Mouse (Mus musculus): ENCODE measurements around the gene Creld2. TPM values are rescaled to one million over a fixed set of nuclear protein-coding genes. Genes with fewer than 3 reads are reported as not detected.

The Creld2 gene
- polyA plus RNA-seq, 2 experiments = 25.4 to 38.6 TPM

- DNase-seq (ENCODE audit: low read depth in 3 of 3, low spot score in 3 of 3) (no peak), ATAC-seq (ENCODE audit: insufficient read depth) (no peak)
- Histone ChIP-seq H3K36me3 (replicated peaks; ENCODE audit: control insufficient read depth, insufficient read depth, low read depth) (no peaks in the 10 kb centered on the region; the same call in 1 of the 2 replicates), H3K9ac (replicated peaks) (no peak overlapping the region), H3K9me3 (ENCODE audit: control insufficient read depth, low read length) (no peaks in the 10 kb centered on the region), H3K27me3 (ENCODE audit: control insufficient read depth, insufficient read depth, low read length) (no peaks in the 10 kb centered on the region), H3K4me2 (ENCODE audit: low read depth) (no peak overlapping the region), H3K4me1 (replicated peaks; ENCODE audit: control insufficient read depth in 2 of 2, insufficient read depth in 2 of 2, low read length in 1 of 2) (peaks cover 7 to 11% of the 10 kb centered on the region in 2 experiments), H3K4me3 (ENCODE audit: insufficient read depth in 1 of 2, low read depth in 2 of 2, low read length in 2 of 2) (no peak overlapping the region), H3K27ac (no peak overlapping the region)
- TF ChIP-seq EP300 (IDR thresholded peaks at IDR 0.05; ENCODE audit: low read depth) (no peak), CTCF (IDR thresholded peaks at IDR 0.05; ENCODE audit: low read depth) (no peak)
- WGBS (ENCODE audit: insufficient replicate concordance) = 65% methylated on average over 8 of the region's 8 CpGs
These were observed 39.9 kb downstream of the Creld2 start for GRCm38 (mm10) chr15:88859206-88859970.

DNA sequence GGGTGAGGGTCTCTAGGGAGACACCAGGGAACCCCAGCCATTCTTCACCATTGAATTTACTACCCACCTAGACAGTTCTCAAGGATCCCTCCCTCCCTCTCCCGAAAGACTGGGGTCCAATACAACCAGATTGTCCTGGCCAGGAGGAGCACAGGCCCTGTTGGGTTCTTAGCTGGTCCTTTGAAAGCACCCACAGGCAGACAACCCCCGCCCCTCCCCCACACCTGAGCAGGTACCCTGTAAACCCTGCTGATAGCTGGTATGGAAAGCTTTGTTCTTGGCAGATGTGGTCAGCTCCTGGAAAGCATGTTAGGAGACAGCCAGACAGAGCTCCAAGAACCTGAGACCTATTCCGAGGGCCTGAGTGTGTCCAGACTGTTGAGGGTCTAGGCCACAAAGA, 41.3 kb downstream of the Creld2 start:
- Histone ChIP-seq H3K9ac (replicated peaks) (no peak overlapping the region), H3K4me2 (ENCODE audit: low read depth) (no peak overlapping the region), H3K4me3 (ENCODE audit: insufficient read depth in 1 of 2, low read depth in 2 of 2, low read length in 2 of 2) (no peak overlapping the region), H3K27me3 (ENCODE audit: control insufficient read depth, insufficient read depth, low read length) (no peaks in the 10 kb centered on the region), H3K4me1 (replicated peaks; ENCODE audit: control insufficient read depth in 2 of 2, insufficient read depth in 2 of 2, low read length in 1 of 2) (peaks cover 7 to 9% of the 10 kb centered on the region in 2 experiments), H3K36me3 (replicated peaks; ENCODE audit: control insufficient read depth, insufficient read depth, low read depth) (peaks cover 8% of the 10 kb centered on the region), H3K27ac (no peak overlapping the region), H3K9me3 (ENCODE audit: control insufficient read depth, low read length) (no peaks in the 10 kb centered on the region)
- DNase-seq (ENCODE audit: low read depth in 3 of 3, low spot score in 3 of 3) (no peak), ATAC-seq (ENCODE audit: insufficient read depth) (no peak)
- WGBS (ENCODE audit: insufficient replicate concordance) = 62% methylated on average over 3 of the region's 3 CpGs
- no peak for TF ChIP-seq EP300 (IDR thresholded peaks at IDR 0.05; ENCODE audit: low read depth)
- TF ChIP-seq CTCF (IDR thresholded peaks at IDR 0.05; ENCODE audit: low read depth) = no peak

- Histone ChIP-seq H3K9me3 (ENCODE audit: control insufficient read depth, low read length) (no peaks in the 10 kb centered on the region), H3K4me2 (ENCODE audit: low read depth) (peak within 1 kb of the TSS; percentile 83), H3K27me3 (ENCODE audit: control insufficient read depth, insufficient read depth, low read length) (no peaks in the 10 kb centered on the region), H3K9ac (replicated peaks) (peak within 1 kb of the TSS; percentile 48), H3K27ac (no peak within 1 kb of the TSS; the same call in 1 of the 2 replicates), H3K36me3 (replicated peaks; ENCODE audit: control insufficient read depth, insufficient read depth, low read depth) (peaks cover 8% of the 10 kb centered on the region), H3K4me1 (replicated peaks; ENCODE audit: control insufficient read depth in 2 of 2, insufficient read depth in 2 of 2, low read length in 1 of 2) (peaks cover 7 to 12% of the 10 kb centered on the region in 2 experiments), H3K4me3 (ENCODE audit: insufficient read depth in 1 of 2, low read depth in 2 of 2, low read length in 2 of 2) (peak within 1 kb of the TSS; percentile 60 to 69)
- TF ChIP-seq CTCF (IDR thresholded peaks at IDR 0.05; ENCODE audit: low read depth) (peak; percentile 11; the same call in 1 of the 2 replicates), EP300 (IDR thresholded peaks at IDR 0.05; ENCODE audit: low read depth) (0 out of 2 replicates have a peak, but pooled peaks have one; percentile 19)
- WGBS (ENCODE audit: insufficient replicate concordance) = under 1% methylated on average over 106 of the region's 107 CpGs
- DNase-seq (ENCODE audit: low read depth in 3 of 3, low spot score in 3 of 3) = peak; percentile 89 to 91 (median 90)
- ATAC-seq (ENCODE audit: insufficient read depth) = peak; percentile 86
These were observed 42.6 kb downstream of the Creld2 start, which contains the start of gene Pim3 for GRCm38 (mm10) chr15:88861772-88862622. Pim3 (plus strand) TSS chr15:88862186.

DNA sequence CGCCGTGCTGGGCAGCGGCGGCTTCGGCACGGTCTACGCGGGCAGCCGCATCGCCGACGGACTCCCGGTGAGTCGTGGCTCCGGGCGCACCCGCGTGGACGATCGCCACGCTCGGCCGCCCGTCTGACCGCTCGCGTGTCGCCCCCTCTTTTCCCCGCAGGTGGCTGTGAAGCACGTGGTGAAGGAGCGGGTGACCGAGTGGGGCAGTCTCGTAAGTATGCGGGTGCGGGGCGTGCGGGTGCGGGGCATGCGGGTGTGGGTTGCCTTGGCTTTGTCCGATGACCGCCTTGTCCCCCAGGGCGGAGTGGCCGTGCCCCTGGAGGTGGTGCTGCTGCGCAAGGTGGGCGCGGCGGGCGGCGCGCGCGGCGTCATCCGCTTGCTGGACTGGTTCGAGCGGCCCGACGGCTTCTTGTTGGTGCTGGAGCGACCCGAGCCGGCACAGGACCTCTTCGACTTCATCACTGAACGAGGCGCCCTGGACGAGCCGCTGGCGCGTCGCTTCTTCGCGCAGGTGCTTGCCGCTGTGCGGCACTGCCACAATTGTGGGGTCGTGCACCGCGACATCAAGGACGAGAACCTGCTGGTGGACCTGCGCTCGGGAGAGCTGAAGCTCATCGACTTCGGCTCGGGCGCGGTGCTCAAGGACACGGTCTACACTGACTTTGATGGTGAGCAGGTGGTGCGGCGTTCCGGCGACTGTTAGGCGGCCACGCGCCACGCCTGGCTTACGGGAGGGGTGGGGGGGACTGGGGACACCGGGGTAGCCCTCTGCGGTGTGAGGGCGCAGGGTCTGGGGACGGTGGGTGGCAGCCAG, 43.6 kb downstream of the Creld2 start:
- WGBS (ENCODE audit: insufficient replicate concordance) = under 1% methylated on average over 92 of the region's 98 CpGs
- peak overlapping the region; percentile 60 to 69 for H3K4me3 ChIP-seq (ENCODE audit: insufficient read depth in 1 of 2, low read depth in 2 of 2, low read length in 2 of 2)
- no peaks in the 10 kb centered on the region for H3K27me3 ChIP-seq (ENCODE audit: control insufficient read depth, insufficient read depth, low read length)
- no peak overlapping the region for H3K27ac ChIP-seq
- no peaks in the 10 kb centered on the region for H3K9me3 ChIP-seq (ENCODE audit: control insufficient read depth, low read length)
- 0 out of 2 replicates have a peak, but pooled peaks have one; percentile 0 for ATAC-seq (ENCODE audit: insufficient read depth)
- H3K36me3 ChIP-seq (replicated peaks; ENCODE audit: control insufficient read depth, insufficient read depth, low read depth) = peaks cover 8% of the 10 kb centered on the region
- H3K9ac ChIP-seq (replicated peaks) = peak overlapping the region; percentile 48
- peak overlapping the region; percentile 83 for H3K4me2 ChIP-seq (ENCODE audit: low read depth)
- no peak for DNase-seq (ENCODE audit: low read depth in 3 of 3, low spot score in 3 of 3)
- H3K4me1 ChIP-seq (replicated peaks; ENCODE audit: control insufficient read depth in 2 of 2, insufficient read depth in 2 of 2, low read length in 1 of 2) = peaks cover 7 to 18% of the 10 kb centered on the region in 2 experiments
- TF ChIP-seq CTCF (IDR thresholded peaks at IDR 0.05; ENCODE audit: low read depth) (no peak), EP300 (IDR thresholded peaks at IDR 0.05; ENCODE audit: low read depth) (no peak)

Measured in liver, embryonic 14.5 days (tissue).